Mouse (Mus musculus): ENCODE data around the gene Stx5a. TPM values are rescaled to one million over a fixed set of nuclear protein-coding genes. Genes with fewer than 3 reads are reported as not detected.
"Not testable (repeated sequence)": the region's sequence is repeated elsewhere in the genome, so short reads cannot be mapped to it uniquely, and the experiment has no call there.

Gene Stx5a
- total RNA-seq, 1 experiment from 2014 or later, result 144 TPM

GRCm38 (mm10) chr19:8714653-8715481, 26.3 kb upstream of the Stx5a start:
- ATAC-seq (ENCODE audit: extremely low read depth, insufficient number of reproducible peaks, low FRiP score, poor library complexity, severe bottlenecking), result no peak

GRCm38 (mm10) chr19:8715868-8716766, 25.1 kb upstream of the Stx5a start:
- ATAC-seq (ENCODE audit: extremely low read depth, insufficient number of reproducible peaks, low FRiP score, poor library complexity, severe bottlenecking), result no peak

- no peak for ATAC-seq (ENCODE audit: extremely low read depth, insufficient number of reproducible peaks, low FRiP score, poor library complexity, severe bottlenecking)
Measured at GRCm38 (mm10) chr19:8716767-8717475, 24.3 kb upstream of the Stx5a start.

- peak; percentile 55 for ATAC-seq (ENCODE audit: extremely low read depth, insufficient number of reproducible peaks, low FRiP score, poor library complexity, severe bottlenecking)
Measured at GRCm38 (mm10) chr19:8718357-8718756, 22.9 kb upstream of the Stx5a start.

GRCm38 (mm10) chr19:8719037-8719436, 22.2 kb upstream of the Stx5a start:
- ATAC-seq (ENCODE audit: extremely low read depth, insufficient number of reproducible peaks, low FRiP score, poor library complexity, severe bottlenecking), result not testable (repeated sequence)

GRCm38 (mm10) chr19:8721378-8721777, 19.8 kb upstream of the Stx5a start:
- no peak for ATAC-seq (ENCODE audit: extremely low read depth, insufficient number of reproducible peaks, low FRiP score, poor library complexity, severe bottlenecking)

GRCm38 (mm10) chr19:8722021-8722420, 19.2 kb upstream of the Stx5a start:
- no peak for ATAC-seq (ENCODE audit: extremely low read depth, insufficient number of reproducible peaks, low FRiP score, poor library complexity, severe bottlenecking)

- no peak for ATAC-seq (ENCODE audit: extremely low read depth, insufficient number of reproducible peaks, low FRiP score, poor library complexity, severe bottlenecking)
Measured at GRCm38 (mm10) chr19:8722559-8722906, 18.7 kb upstream of the Stx5a start.

GRCm38 (mm10) chr19:8722907-8723573, 18.2 kb upstream of the Stx5a start, which contains the start of gene Slc3a2:
Gene Slc3a2 (minus strand): TSS chr19:8723369.
- ATAC-seq (ENCODE audit: extremely low read depth, insufficient number of reproducible peaks, low FRiP score, poor library complexity, severe bottlenecking), result peak; percentile 93

- no peak for ATAC-seq (ENCODE audit: extremely low read depth, insufficient number of reproducible peaks, low FRiP score, poor library complexity, severe bottlenecking)
Measured at GRCm38 (mm10) chr19:8723574-8724346, 17.5 kb upstream of the Stx5a start.

GRCm38 (mm10) chr19:8724392-8724791, 16.8 kb upstream of the Stx5a start:
- no peak for ATAC-seq (ENCODE audit: extremely low read depth, insufficient number of reproducible peaks, low FRiP score, poor library complexity, severe bottlenecking)

- ATAC-seq (ENCODE audit: extremely low read depth, insufficient number of reproducible peaks, low FRiP score, poor library complexity, severe bottlenecking), result no peak
Measured at GRCm38 (mm10) chr19:8725081-8725613, 16.1 kb upstream of the Stx5a start.

- ATAC-seq (ENCODE audit: extremely low read depth, insufficient number of reproducible peaks, low FRiP score, poor library complexity, severe bottlenecking), result no peak
Measured at GRCm38 (mm10) chr19:8726609-8727390, 14.4 kb upstream of the Stx5a start.

GRCm38 (mm10) chr19:8727495-8728114, 13.6 kb upstream of the Stx5a start:
- no peak for ATAC-seq (ENCODE audit: extremely low read depth, insufficient number of reproducible peaks, low FRiP score, poor library complexity, severe bottlenecking)

GRCm38 (mm10) chr19:8728335-8729099, 12.7 kb upstream of the Stx5a start:
- ATAC-seq (ENCODE audit: extremely low read depth, insufficient number of reproducible peaks, low FRiP score, poor library complexity, severe bottlenecking), result not testable (repeated sequence)

GRCm38 (mm10) chr19:8734334-8734733, 6.9 kb upstream of the Stx5a start:
- no peak for ATAC-seq (ENCODE audit: extremely low read depth, insufficient number of reproducible peaks, low FRiP score, poor library complexity, severe bottlenecking)
